Mouse (Mus musculus) cerebellum, postnatal 14 days (tissue): ENCODE measurements around the gene Hspa4l.

ENCODE experiments used
- DNase-seq, 2 experiments: peaks; one replicate each; pipeline ENCODE4 v3.0.0; 2021; ENCODE audit warnings: mixed read lengths in 2 of 2

Hspa4l gene

DNA sequence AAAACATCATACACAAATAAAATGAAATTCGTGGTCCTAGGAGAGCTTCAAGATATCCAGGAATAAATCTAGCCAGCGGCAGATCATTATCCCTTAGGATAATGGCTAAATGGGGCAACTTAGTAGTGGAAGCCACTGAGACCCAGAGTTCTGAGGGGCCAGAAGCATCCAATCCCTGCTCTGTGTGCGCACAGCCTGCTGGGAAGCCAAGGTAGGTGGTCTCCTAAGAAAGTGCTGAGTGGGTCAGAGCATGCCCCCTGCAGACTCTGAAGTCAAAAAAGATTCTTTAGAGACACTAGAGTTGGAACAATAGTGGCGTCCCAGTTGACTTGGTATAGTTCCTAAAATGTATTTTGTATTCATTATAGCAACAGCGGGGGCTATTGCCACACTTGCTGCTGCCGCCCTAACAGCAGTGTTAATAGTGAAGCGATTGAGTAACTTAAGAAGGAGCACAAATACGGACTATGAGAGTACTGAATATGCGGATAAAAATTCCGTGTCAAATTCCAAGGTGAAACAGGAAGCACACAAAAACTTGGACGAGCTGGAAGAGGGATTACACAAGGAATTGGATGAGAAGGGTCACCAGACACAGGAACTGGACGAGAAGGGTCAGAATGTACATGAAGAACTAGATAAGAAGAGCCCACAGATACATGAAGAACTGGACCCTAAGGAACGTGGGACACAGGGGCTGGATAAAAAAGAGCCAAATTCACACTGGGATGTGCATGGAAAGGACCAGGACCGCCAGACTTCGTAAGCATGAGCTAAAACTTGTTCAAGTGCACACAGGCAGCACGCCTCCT is at the start of gene Hspa4l:
Hspa4l (plus strand) TSS at position 472 of the 812 bp plus-strand sequence.
- peak; percentile 4 to 10 for DNase-seq

- DNase-seq, result no peak
Measured at GRCm38 (mm10) chr3:40695162-40695561, 49.1 kb upstream of the Hspa4l start.

GRCm38 (mm10) chr3:40698834-40699233 is 45.5 kb upstream of the Hspa4l start:
- no peak for DNase-seq

DNA sequence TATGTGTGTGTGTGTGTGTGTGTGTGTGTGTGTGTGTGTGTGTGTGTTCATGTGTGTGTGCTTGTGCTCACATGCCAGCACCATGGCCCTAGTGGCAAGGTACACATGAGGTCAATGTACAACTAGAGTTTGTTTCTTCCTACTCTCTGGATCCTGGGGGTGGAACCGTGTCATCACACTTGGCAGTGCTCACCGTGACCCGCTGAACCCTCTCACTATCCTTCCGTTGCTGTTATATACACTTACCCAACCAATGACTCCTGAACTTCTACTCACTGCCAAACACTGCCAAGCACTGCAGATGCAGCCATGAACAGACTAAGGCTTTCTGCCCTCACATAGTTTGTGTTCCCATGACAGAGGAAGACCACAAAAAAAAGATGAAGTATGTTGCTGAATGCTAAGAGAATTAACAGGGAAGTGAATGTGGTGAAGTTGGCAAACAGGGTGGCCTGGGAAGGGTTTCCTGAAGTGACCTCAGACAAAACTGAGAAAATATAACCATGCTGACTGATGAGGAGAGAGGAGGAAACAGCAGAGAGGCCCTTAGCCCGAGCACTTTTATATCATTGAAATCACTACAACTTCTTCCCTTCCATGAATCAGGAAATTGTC is 39.4 kb upstream of the Hspa4l start:
- no peak for DNase-seq

DNA sequence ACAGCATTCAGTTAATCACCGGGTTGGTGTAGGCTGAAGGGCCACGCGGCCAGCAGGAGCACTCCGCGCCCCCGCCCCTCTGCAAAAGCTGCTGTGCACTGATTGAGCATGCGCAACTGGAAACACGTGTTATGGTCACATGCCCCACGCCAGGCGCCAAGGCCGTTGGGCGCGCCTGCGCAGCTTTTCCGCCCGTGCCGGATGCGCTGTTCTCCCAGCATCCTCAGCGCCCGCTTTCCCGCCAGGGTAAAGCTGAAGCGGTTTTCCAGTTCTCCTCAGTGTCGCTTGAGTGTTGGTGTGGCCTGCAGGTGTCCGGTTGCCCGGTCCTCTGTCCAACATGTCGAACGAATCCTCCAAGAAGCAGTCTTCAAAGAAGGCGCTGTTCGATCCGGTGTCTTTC is 35.6 kb upstream of the Hspa4l start, which contains the start of gene Slc25a31:
Slc25a31 (plus strand) TSS at position 201 of the 400 bp plus-strand sequence.
- no peak for DNase-seq

DNA sequence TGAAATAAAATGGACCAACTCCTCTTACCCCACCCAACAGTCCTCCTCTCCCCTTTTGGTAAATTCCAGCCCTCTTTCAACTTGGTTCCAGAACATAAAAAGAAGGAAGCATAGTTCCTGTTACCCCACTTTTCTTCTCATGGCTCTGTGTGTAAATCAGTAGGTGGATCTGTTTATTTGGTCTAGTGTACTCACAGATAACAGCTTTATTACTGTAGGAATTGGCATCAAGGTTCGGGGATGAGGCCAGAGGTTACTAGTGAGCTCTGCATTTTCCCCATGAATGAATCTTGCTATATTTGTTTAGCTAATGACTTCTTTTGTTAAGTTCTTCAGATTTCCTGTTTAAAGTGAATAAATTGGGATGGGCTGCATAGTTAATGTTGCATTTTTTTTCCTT is 28.2 kb upstream of the Hspa4l start:
- DNase-seq, result no peak

GRCm38 (mm10) chr3:40719022-40719421 is 25.3 kb upstream of the Hspa4l start:
- DNase-seq, result no peak

GRCm38 (mm10) chr3:40738381-40738912 is 5.8 kb upstream of the Hspa4l start:
- DNase-seq, result no peak

DNA sequence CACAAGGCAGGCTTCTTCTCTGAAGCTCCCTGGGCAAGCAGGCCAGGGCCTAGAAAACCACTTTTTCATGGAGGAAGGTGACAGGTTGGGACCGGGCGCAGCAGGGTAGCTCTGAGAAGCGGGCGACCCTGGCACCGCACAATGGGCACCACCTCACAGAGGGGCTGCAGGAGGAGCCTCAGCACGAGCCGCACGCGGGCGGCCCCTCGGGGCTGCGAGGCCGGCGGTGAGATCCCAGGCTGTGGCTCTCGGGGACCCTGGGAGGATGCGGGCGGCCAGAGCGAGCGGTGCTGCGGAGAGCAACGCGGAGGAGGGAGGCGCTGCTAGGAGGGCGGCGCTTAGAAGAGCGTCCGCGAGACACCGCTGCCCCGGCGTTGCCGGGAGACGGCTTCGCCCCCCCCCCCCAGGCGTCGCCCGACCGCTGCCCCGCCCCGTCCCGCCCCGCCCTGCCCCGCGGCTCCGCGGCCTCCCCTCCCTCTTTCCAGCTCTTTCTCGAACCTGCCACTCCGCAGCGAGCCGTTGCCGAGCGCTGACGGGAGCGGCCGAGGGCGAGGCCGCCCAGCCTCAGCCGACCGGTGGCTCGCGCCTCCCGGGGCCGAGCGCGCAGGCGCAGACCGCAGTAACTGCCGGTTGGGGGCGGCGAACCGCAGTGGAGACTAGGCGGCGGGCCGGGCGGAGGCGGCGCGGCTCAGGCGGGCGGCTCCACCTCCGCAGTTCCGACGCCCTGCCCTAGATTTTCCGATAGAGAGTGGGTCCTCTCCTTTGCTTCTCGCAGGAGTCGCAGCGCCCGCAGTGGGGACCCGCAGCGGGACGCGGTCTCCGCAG is 753 bp downstream of the Hspa4l start:
- peak; percentile 95 to 97 for DNase-seq

DNA sequence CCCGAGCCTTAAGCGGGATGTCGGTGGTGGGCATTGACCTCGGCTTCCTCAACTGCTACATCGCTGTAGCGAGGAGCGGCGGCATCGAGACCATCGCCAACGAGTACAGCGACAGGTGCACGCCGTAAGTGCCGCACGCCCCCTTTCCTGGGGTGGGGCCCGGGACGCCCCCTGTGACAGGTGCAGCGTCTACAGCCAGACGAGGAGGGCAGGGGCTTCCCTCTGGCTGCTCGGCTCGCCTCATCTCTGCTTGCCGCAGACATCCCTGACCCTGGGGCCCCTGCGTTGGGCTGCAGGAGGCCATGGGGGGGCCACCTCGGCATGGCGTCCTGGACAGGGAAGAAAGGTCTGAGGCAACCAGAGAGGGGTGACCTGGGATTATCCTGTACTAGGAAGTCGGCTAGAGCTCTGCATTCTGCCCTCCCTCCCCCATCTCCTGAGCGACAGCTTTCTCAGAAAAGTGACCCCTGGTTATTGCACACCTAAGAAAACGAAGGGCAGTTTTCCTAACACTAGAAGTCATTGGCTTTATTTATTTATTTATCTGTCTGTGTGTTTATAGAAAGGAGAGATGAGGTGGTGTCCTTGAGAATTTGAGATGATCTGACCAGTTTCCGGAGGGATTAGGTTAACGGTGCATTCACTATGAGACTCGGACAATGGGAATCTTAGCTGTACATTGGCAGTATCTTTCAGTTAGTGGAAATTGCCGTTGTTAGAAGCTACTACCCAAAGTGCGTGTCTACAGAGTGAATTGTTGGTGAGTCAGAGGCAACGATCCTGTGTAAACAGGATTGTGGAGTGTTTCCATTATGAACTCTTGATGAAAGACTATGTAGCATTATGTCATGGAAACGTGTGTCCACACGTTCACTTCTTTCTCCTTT is 1.6 kb downstream of the Hspa4l start:
- peak in 1 of 2 experiments; percentile 70 for DNase-seq

GRCm38 (mm10) chr3:40760746-40761145 is 16.5 kb downstream of the Hspa4l start:
- no peak for DNase-seq

GRCm38 (mm10) chr3:40761312-40761711 is 17.0 kb downstream of the Hspa4l start:
- no peak for DNase-seq

GRCm38 (mm10) chr3:40793783-40794182 is 49.5 kb downstream of the Hspa4l start:
- DNase-seq, result no peak

GRCm38 (mm10) chr3:40798054-40798453 is 53.8 kb downstream of the Hspa4l start:
- no peak for DNase-seq

- peak; percentile 54 to 67 for DNase-seq
Measured at GRCm38 (mm10) chr3:40798500-40798899, 54.2 kb downstream of the Hspa4l start.

DNA sequence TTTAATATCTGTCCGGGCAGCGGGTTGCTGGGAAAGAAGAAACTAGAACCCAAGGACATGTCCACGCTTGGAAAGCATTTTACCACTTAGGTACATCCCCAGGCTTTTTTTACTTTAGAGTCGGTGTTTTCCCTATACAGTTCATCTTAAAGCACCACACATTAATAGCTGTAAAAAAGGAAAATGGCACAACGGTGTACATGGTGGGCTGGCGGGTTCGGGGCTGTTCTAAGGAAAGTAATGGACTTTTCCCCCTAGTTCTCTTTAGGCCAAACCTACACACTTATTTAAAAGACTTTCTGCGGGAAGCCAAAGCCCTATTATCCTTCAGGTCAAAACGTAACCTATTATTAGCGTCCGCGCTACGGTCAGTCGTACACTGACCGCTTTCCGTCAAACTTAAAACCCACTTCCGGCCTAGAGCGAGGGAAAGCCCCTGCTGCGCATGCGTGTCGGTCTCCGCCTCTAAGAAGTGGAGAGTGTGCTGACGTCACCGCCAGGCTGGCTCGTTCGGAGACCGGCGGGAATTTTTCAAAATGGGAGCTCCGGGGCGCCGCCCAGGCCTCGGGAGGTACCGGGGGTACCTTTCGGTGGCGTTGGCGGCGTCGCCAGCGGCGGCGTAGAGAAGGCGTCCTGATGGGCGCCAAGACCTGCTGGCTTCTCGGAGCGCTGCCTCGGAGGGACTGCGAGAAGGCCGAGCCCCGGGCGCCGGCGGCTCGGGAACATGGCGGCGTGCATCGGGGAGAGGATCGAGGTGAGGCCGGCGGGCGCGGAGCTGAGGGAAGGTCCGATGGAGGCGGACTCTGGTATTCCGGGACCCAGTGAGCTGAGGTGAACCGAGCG is 55.5 kb downstream of the Hspa4l start, which contains the start of gene Plk4:
Plk4 (plus strand) TSS at position 490 of the 843 bp plus-strand sequence.
- DNase-seq, result peak; percentile 98 to 99

- DNase-seq, result peak in 1 of 2 experiments; percentile 50
Measured at GRCm38 (mm10) chr3:40800373-40800823, 56.1 kb downstream of the Hspa4l start.

- no peak for DNase-seq
Measured at GRCm38 (mm10) chr3:40806871-40807270, 62.6 kb downstream of the Hspa4l start.

DNA sequence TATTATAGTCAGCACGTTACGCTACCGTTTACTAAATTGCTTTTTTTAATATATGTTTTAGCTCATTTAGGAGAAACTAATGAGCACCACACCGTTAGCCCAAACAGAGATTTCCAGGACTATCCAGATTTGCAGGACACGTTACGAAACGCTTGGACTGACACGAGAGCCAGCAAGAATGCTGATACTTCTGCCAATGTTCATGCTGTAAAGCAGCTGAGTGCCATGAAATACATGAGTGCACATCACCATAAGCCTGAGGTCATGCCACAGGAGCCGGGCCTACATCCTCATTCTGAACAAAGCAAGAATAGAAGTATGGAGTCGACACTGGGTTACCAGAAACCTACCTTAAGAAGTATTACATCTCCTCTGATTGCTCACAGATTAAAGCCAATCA is 64.4 kb downstream of the Hspa4l start:
- no peak for DNase-seq

DNA sequence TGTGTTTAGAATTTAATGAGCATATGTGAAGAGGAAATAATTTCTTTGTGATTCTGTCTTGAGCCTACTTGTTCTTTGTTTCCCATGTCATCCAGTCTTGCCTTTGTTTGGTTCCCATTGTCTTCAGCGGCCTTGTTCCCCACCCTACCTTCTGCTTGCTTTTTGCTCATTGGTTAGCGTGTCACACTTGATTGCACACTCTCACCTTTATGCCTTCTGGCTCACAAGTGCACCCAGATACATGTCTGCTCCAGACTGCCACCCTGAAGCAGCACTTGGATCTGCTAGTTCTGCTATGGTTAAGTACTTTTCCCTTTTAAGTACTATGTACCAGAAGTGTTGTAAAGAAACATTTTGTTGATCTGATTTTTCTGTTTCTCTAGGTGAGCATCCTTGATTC is 65.6 kb downstream of the Hspa4l start:
- no peak for DNase-seq

DNA sequence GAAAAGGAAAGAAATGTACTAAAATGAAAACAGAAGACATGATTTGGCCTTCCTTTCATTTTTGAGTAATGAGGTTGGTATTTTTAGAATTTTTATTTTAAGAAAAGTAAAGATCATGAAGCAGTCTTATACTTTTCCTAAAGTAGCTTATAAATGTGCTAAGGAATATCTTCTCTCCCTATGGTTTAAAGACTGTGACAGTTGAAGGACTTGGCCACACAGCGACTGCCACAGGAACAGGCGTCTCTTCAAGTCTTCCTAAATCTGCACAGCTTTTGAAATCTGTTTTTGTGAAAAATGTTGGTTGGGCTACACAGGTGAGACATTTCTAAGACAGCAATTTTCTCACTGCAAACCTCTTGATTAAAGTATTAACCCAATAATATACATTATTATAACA is 69.0 kb downstream of the Hspa4l start:
- no peak for DNase-seq
